18 mouse cellular contexts compared by ENCODE assay signal in genomic region chr17:84320576-84320975, GRCm38 (mm10).
DNase-seq lines count a peak whose midpoint lies in the region; ATAC-seq and TF ChIP-seq lines count a peak whose summit lies in the region.
"Had no signal": no experiment of that assay in that cellular context is flagged by ENCODE, and none has a peak within 500 bp of the region (broad histone marks: within the 10 kb centered on the region; RNA-seq: fewer than 3 reads in every experiment).

No protein-coding gene starts in this region.

- WGBS in lung, postnatal 0 days, result 86% methylated on average over 1 of the region's 1 CpGs
- WGBS in stomach, embryonic 16.5 days, result 83% methylated on average over 1 of the region's 1 CpGs
- WGBS in hindbrain, embryonic 14.5 days, result 97% methylated on average over 1 of the region's 1 CpGs
- 97% methylated on average over 1 of the region's 1 CpGs for WGBS in forebrain, embryonic 10.5 days

- DNase-seq in frontal cortex, postnatal 25 days (ENCODE audit: low spot score in 2 of 2), result no peak
- peak; percentile 56 for DNase-seq in lung, postnatal 0 days (ENCODE audit: low spot score)
- no peak for DNase-seq in lung, postnatal 4 days
- peak; percentile 21 for DNase-seq in adrenal gland, postnatal 25 days
- no peak for DNase-seq in hindbrain, embryonic 14.5 days (ENCODE audit: low spot score)
- no peak for DNase-seq in forebrain, embryonic 10.5 days (ENCODE audit: extremely low spot score, low spot score)
- DNase-seq: gastrocnemius, postnatal 10 days; kidney, postnatal 10 days; liver, postnatal 0 days; thymus, postnatal 25 days had no signal

- H3K4me3 ChIP-seq in lung, postnatal 0 days (ENCODE audit: low read depth, low read length), result no peak overlapping the region
- no peak overlapping the region for H3K4me3 ChIP-seq in stomach, embryonic 16.5 days (replicated peaks; ENCODE audit: low read length)
- no peak overlapping the region for H3K4me3 ChIP-seq in hindbrain, embryonic 14.5 days (replicated peaks; ENCODE audit: low read length)
- H3K4me3 ChIP-seq in forebrain, embryonic 10.5 days, result no peak overlapping the region
- H3K4me3 ChIP-seq: embryonic facial prominence, embryonic 10.5 days; heart, embryonic 12.5 days; limb, embryonic 12.5 days; myocyte had no signal

- H3K9ac ChIP-seq in lung, postnatal 0 days (replicated peaks; ENCODE audit: low read depth), result no peak overlapping the region
- no peak overlapping the region for H3K9ac ChIP-seq in stomach, embryonic 16.5 days (ENCODE audit: low read length)
- no peak overlapping the region for H3K9ac ChIP-seq in hindbrain, embryonic 14.5 days
- H3K9ac ChIP-seq: heart, embryonic 12.5 days; limb, embryonic 12.5 days; liver, postnatal 0 days had no signal

- no peaks in the 10 kb centered on the region for H3K9me3 ChIP-seq in lung, postnatal 0 days (ENCODE audit: low read length)
- no peaks in the 10 kb centered on the region for H3K9me3 ChIP-seq in stomach, embryonic 16.5 days (replicated peaks; ENCODE audit: control insufficient read depth, low read length)
- H3K9me3 ChIP-seq in hindbrain, embryonic 14.5 days (ENCODE audit: control insufficient read depth, low read length), result no peaks in the 10 kb centered on the region
- no peaks in the 10 kb centered on the region for H3K9me3 ChIP-seq in forebrain, embryonic 10.5 days
- H3K9me3 ChIP-seq: embryonic facial prominence, embryonic 10.5 days; G1E; heart, embryonic 12.5 days; limb, embryonic 12.5 days had no signal

- TF ChIP-seq CTCF in lung, postnatal 0 days (IDR thresholded peaks at IDR 0.05), result no peak

- no peaks in the 10 kb centered on the region for H3K27me3 ChIP-seq in lung, postnatal 0 days (replicated peaks; ENCODE audit: insufficient read depth, low read length)
- no peaks in the 10 kb centered on the region for H3K27me3 ChIP-seq in stomach, embryonic 16.5 days (ENCODE audit: control insufficient read depth, insufficient read depth, low read length)
- no peaks in the 10 kb centered on the region for H3K27me3 ChIP-seq in hindbrain, embryonic 14.5 days (ENCODE audit: control insufficient read depth, insufficient read depth, low read length)
- no peaks in the 10 kb centered on the region for H3K27me3 ChIP-seq in forebrain, embryonic 10.5 days (ENCODE audit: poor library complexity, severe bottlenecking)
- H3K27me3 ChIP-seq: heart, embryonic 12.5 days; limb, embryonic 12.5 days had no signal

- H3K4me1 ChIP-seq in lung, postnatal 0 days (ENCODE audit: insufficient read depth, low read depth, low read length), result peaks cover 3% of the 10 kb centered on the region; the same call in 1 of the 2 replicates
- peaks cover 3% of the 10 kb centered on the region; the same call in 1 of the 2 replicates for H3K4me1 ChIP-seq in stomach, embryonic 16.5 days (ENCODE audit: control insufficient read depth, insufficient read depth, low read length)
- H3K4me1 ChIP-seq in hindbrain, embryonic 14.5 days (replicated peaks; ENCODE audit: control insufficient read depth, insufficient read depth, low read length), result no peaks in the 10 kb centered on the region
- peaks cover 26% of the 10 kb centered on the region for H3K4me1 ChIP-seq in forebrain, embryonic 10.5 days

- no peaks in the 10 kb centered on the region for H3K36me3 ChIP-seq in lung, postnatal 0 days (ENCODE audit: insufficient read depth, low read length)
- no peaks in the 10 kb centered on the region for H3K36me3 ChIP-seq in stomach, embryonic 16.5 days (ENCODE audit: control insufficient read depth, insufficient read depth, low read length)
- H3K36me3 ChIP-seq in hindbrain, embryonic 14.5 days (replicated peaks; ENCODE audit: control insufficient read depth, insufficient read depth), result no peaks in the 10 kb centered on the region
- H3K36me3 ChIP-seq in forebrain, embryonic 10.5 days (replicated peaks), result no peaks in the 10 kb centered on the region
- H3K36me3 ChIP-seq: heart, embryonic 12.5 days had no signal

- no peak overlapping the region for H3K27ac ChIP-seq in lung, postnatal 0 days (ENCODE audit: low read length)
- H3K27ac ChIP-seq in stomach, embryonic 16.5 days (ENCODE audit: low read length), result peak overlapping the region; percentile 14; the same call in 1 of the 2 replicates
- H3K27ac ChIP-seq in hindbrain, embryonic 14.5 days, result no peak overlapping the region
- no peak overlapping the region for H3K27ac ChIP-seq in forebrain, embryonic 10.5 days
- H3K27ac ChIP-seq: embryonic facial prominence, embryonic 10.5 days; limb, embryonic 12.5 days had no signal

- ATAC-seq in frontal cortex, adult (ENCODE audit: low TSS enrichment), result peak; percentile 91
- ATAC-seq in lung, postnatal 0 days, result peak; percentile 72
- no peak for ATAC-seq in stomach, embryonic 16.5 days (ENCODE audit: insufficient read depth, low FRiP score)
- no peak for ATAC-seq in hindbrain, embryonic 14.5 days (ENCODE audit: low FRiP score)
- ATAC-seq: liver, postnatal 0 days had no signal

- no peak overlapping the region for H3K4me2 ChIP-seq in lung, postnatal 0 days (replicated peaks; ENCODE audit: low read depth, low read length)
- H3K4me2 ChIP-seq in stomach, embryonic 16.5 days (ENCODE audit: low read depth, low read length), result no peak overlapping the region
- no peak overlapping the region for H3K4me2 ChIP-seq in hindbrain, embryonic 14.5 days (replicated peaks)
- H3K4me2 ChIP-seq: heart, embryonic 12.5 days; limb, embryonic 12.5 days; midbrain, embryonic 11.5 days had no signal

- TF ChIP-seq EP300 in lung, postnatal 0 days (IDR thresholded peaks at IDR 0.05), result peak; percentile 68

Comparison
In these comparisons a context has a peak if more than half of its experiments do, and no peak if none do; other contexts are left out.
1. DNase-seq: peak in lung, postnatal 0 days (single experiment) and adrenal gland, postnatal 25 days (single experiment); none in frontal cortex, postnatal 25 days (0 of 2), lung, postnatal 4 days (0 of 2), hindbrain, embryonic 14.5 days (single experiment) and forebrain, embryonic 10.5 days (single experiment).
2. ATAC-seq: peak in frontal cortex, adult (single experiment) and lung, postnatal 0 days (single experiment); none in stomach, embryonic 16.5 days (single experiment) and hindbrain, embryonic 14.5 days (single experiment).